Mouse (Mus musculus) embryonic stem cell, embryonic (primary cell): Measurements from ENCODE around the gene Rilp.

Experiments used
- CTCF ChIA-PET, 4 experiments: fragments of 300-600 bp in 2 of 4; fragments of 350-600 bp in 2 of 4; sonication (Branson Sonifier 250); formaldehyde crosslinking; loops; one replicate each; lab custom pipeline; 2022; ENCODE audit warnings: inconsistent platforms in 2 of 4; lab: Charles Lee
- POLR2A ChIA-PET, 4 experiments: fragments of 300-600 bp in 2 of 4; fragments of 350-600 bp in 2 of 4; sonication (Branson Sonifier 250); formaldehyde crosslinking; loops; one replicate each; lab custom pipeline; 2022; ENCODE audit warnings: antibody characterized with exemption in 4 of 4, inconsistent platforms in 1 of 4; lab: Charles Lee

Rilp gene

GRCm38 (mm10) chr11:75551321-75551720 is 41.4 kb downstream of the Rilp start:
- POLR2A ChIA-PET, result interaction anchor here in 3 of 4 experiments (0.9 to 5.7 kb wide), 10 partner anchors 10 to 156 kb away, joined by 3 to 60 read pairs (median 4); partner anchors contain the start of genes Slc43a2 (in 2 of the 3), Rilp (in 1 of the 3) and Tlcd2 (in 1 of the 3)
- CTCF ChIA-PET, result interaction anchor here in 2 of 4 experiments (1.5 to 2.0 kb wide), 2 partner anchors 40 kb away, joined by 4 to 5 read pairs; no protein-coding TSS in a partner anchor

GRCm38 (mm10) chr11:75551961-75552441 is 42.1 kb downstream of the Rilp start:
- ChIA-PET CTCF (interaction anchor here in 3 of 4 experiments (0.5 to 2.0 kb wide), 7 partner anchors 15 to 51 kb away, joined by 3 to 5 read pairs (median 4); no protein-coding TSS in a partner anchor), POLR2A (interaction anchor here in 3 of 4 experiments (0.6 to 5.7 kb wide), 16 partner anchors 9 to 155 kb away, joined by 3 to 60 read pairs (median 4); partner anchors contain the start of genes Slc43a2 (in 2 of the 3), Tlcd2 (in 2 of the 3) and Pitpna (in 1 of the 3))

DNA sequence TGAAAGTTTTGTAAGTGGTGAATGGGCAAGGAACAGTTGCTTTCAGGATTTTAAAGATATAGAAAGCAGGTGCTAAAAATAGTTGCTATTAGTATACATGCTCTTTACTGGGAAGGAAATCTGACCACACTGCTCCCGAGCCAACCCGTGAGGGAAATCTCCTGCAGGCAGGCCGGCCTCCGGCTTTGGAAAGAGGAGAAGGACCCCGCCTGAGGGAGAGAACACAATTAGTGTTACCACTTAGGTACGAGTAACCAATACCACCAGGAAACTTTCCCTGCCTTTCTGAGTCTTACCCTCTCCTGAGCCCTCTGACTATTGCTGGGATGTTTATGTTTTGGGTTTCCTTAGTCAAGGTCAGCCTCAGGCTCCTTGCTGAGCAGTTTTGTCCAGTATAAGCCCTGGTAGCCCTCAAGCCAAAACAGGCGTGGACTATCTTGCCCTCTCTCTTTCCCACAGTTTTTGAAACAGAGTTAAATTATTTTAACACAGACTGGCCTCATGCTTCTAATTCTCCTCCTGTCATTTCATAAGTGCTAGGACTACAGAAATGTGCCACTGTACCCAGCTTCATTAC is 43.1 kb downstream of the Rilp start:
- POLR2A ChIA-PET, result interaction anchor here in 2 of 4 experiments (1.0 to 5.7 kb wide), 6 partner anchors 8 to 77 kb away, joined by 3 to 60 read pairs (median 7); partner anchors contain the start of gene Slc43a2 (in 2 of the 2)
- CTCF ChIA-PET, result interaction anchor here in 2 of 4 experiments (1.2 to 2.0 kb wide), 3 partner anchors 23 to 42 kb away, joined by 3 to 5 read pairs (median 4); no protein-coding TSS in a partner anchor

DNA sequence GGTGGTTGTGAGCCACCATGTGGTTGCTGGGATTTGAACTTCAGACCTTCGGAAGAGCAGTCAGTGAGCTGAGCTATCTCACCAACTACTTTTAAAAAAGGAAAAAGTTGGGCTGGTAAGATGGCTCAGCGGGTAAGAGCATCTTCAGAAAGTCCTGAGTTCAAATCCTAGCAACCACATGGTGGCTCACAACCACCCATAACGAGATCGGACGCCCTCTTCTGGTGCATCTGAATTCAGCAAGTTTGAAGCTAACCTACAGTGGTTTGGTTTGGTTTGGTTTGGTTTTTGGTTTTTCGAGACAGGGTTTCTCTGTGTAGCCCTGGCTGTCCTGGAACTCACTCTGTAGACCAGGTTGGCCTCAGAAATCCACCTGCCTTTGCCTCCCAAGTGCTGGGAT is 46.1 kb downstream of the Rilp start:
- CTCF ChIA-PET, result interaction anchor here (0.5 to 5.9 kb wide), 16 partner anchors 10 to 420 kb away, joined by 3 to 39 read pairs (median 4); partner anchors contain the start of genes Slc43a2 (in 2 of the 4) and Rilp (in 1 of the 4)

GRCm38 (mm10) chr11:75557142-75557541 is 47.2 kb downstream of the Rilp start:
- POLR2A ChIA-PET, result interaction anchor here in 3 of 4 experiments (0.6 to 2.1 kb wide), 10 partner anchors 11 to 387 kb away, joined by 3 to 10 read pairs (median 3); partner anchors contain the start of genes Pitpna (in 1 of the 3), Rilp (in 1 of the 3), Tlcd2 (in 1 of the 3) and Wdr81 (in 1 of the 3)
- CTCF ChIA-PET, result interaction anchor here (0.6 to 5.9 kb wide), 10 partner anchors 17 to 121 kb away, joined by 3 to 39 read pairs (median 4); partner anchors contain the start of genes Rilp (in 1 of the 4) and Slc43a2 (in 1 of the 4)

More for the DNA sequence above, 46.1 kb downstream of the Rilp start:
- POLR2A ChIA-PET, result interaction anchor here in 3 of 4 experiments (0.6 to 1.5 kb wide), 5 partner anchors 17 to 125 kb away, joined by 3 to 5 read pairs (median 3); no protein-coding TSS in a partner anchor

DNA sequence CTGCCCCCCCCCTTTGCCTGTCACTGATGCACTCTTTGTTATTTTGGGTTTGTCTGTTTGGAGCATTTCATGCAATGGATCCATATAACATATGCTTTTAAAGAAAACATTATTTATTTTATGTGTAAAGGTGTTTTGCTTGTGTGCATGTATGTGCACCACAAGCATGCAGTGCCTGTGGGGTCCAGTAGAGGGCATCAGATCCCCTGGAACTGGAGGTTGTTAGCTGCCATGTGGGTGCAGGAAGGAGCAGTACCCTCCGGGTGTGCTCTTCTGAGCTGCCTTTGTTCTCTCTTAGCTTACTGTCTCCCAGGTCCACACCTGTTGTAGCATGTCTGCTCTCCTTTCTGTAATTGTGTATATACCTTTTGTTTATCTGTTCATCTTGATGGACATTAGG is 48.2 kb downstream of the Rilp start:
- CTCF ChIA-PET, result interaction anchor here (0.5 to 5.9 kb wide), 20 partner anchors 13 to 167 kb away, joined by 3 to 39 read pairs (median 3); partner anchors contain the start of genes Rilp (in 2 of the 4), Inpp5k (in 1 of the 4) and Slc43a2 (in 1 of the 4)
- POLR2A ChIA-PET, result interaction anchor here in 3 of 4 experiments (0.5 to 2.1 kb wide), 14 partner anchors 10 to 970 kb away, joined by 3 to 12 read pairs (median 4); partner anchors contain the start of genes Slc43a2 (in 3 of the 3), Tlcd2 (in 2 of the 3), Pitpna (in 1 of the 3) and Rilp (in 1 of the 3)

- CTCF ChIA-PET, result interaction anchor here in 2 of 4 experiments (0.7 to 5.9 kb wide), 4 partner anchors 13 to 157 kb away, joined by 3 to 39 read pairs (median 3); partner anchors contain the start of gene Slc43a2 (in 1 of the 2)
Measured at GRCm38 (mm10) chr11:75559870-75560504, 50.1 kb downstream of the Rilp start.

DNA sequence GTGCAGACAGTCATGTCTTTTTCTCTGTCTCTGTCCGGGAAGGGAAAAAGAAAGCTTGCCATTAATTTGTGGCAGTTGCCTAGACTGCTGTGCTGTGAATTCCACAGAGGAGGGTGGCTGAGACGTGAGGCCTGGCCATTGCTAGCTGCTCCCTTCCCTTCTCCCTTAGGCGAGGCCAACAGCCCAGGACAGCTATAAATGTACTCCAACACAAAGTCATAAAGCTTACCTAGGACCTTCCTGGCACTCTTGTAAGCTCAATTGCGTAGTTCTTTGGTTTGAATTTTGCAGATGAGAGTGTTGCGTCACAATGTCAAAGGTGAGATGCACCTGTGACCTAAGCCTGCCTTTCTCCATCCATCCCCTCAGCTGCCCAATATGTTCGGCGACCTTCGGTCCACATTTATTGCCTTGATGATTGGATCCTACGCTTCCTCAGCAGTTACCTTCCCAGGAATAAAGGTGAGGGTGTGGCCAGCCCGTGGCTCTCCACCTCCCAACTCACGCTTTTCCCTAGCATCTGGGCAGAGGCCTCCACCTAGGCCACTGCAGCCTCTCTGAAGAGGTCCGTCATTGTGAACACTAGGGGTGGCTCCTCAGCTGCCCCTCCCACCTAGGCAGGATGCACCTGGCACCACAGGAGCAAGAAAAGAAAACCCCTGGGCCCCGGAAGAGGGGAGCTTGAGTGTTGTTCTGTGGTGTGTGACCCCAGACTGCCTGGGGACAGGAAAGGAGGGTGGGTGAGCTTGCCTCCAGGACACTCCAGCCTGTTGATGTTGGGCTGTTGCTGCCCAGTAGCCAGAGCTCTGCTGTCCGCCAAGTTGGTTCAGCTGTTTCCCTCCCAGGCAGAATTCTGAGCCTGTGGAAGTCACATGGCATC is 50.9 kb downstream of the Rilp start:
- CTCF ChIA-PET, result interaction anchor here in 2 of 4 experiments (0.7 to 5.9 kb wide), 3 partner anchors 12 to 29 kb away, joined by 3 to 39 read pairs (median 3); partner anchors contain the start of gene Slc43a2 (in 1 of the 2)
- POLR2A ChIA-PET, result interaction anchor here in 3 of 4 experiments (0.6 to 1.7 kb wide), 12 partner anchors 8 to 45 kb away, joined by 3 to 5 read pairs (median 3); partner anchors contain the start of gene Pitpna (in 1 of the 3)

More at GRCm38 (mm10) chr11:75559870-75560504, 50.1 kb downstream of the Rilp start:
- POLR2A ChIA-PET, result interaction anchor here in 2 of 4 experiments (0.6 to 1.7 kb wide), 8 partner anchors 8 to 114 kb away, joined by 3 to 5 read pairs (median 3); no protein-coding TSS in a partner anchor

DNA sequence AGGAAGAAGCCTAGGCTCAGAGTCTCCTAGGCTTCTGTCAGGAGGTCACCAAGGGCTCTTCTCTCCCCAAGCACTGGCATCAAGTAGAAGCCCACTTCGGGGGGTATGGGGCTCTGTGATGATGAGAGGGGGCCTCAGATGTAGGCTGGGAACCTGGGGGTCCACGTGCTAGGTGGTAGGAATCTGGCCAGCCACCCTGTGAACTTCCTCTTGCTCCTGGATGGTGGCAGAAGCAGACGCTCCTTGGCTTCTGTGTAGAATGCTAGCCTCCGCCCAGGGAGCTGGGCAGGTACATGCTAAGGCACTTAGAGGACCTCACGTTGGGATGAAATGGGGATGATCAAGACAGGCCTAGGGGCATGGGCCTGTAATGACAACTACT is 51.5 kb downstream of the Rilp start:
- CTCF ChIA-PET, result no interaction called here
- POLR2A ChIA-PET, result interaction anchor here in 3 of 4 experiments (0.6 to 1.6 kb wide), 7 partner anchors 9 to 44 kb away, joined by 3 to 5 read pairs (median 3); partner anchors contain the start of gene Pitpna (in 1 of the 3)
